Comparison of ENCODE assay signal across 12 mouse cellular contexts in genomic region chr4:102840062-102840798, GRCm38 (mm10).
A peak's percentile ranks its signal among the peaks of the same experiment; 100 is the strongest.
DNase-seq lines count a peak whose midpoint lies in the region; ATAC-seq lines count a peak whose summit lies in the region.
"Had no signal": no experiment of that assay in that cellular context is flagged by ENCODE, and none has a peak within 500 bp of the region (broad histone marks: within the 10 kb centered on the region; RNA-seq: fewer than 3 reads in every experiment).

No protein-coding gene starts in this region.

- H3K4me2 ChIP-seq in forebrain, embryonic 14.5 days (ENCODE audit: low read length), result no peak overlapping the region
- H3K4me2 ChIP-seq in forebrain, embryonic 12.5 days, result no peak overlapping the region
- H3K4me2 ChIP-seq in midbrain, embryonic 14.5 days (ENCODE audit: low read length), result no peak overlapping the region
- no peak overlapping the region for H3K4me2 ChIP-seq in midbrain, embryonic 15.5 days
- H3K4me2 ChIP-seq in liver, embryonic 12.5 days, result no peak overlapping the region
- no peak overlapping the region for H3K4me2 ChIP-seq in intestine, embryonic 16.5 days (ENCODE audit: low read depth, low read length)
- H3K4me2 ChIP-seq: limb, embryonic 15.5 days had no signal

- no peaks in the 10 kb centered on the region for H3K27me3 ChIP-seq in forebrain, embryonic 14.5 days (replicated peaks; ENCODE audit: control insufficient read depth, insufficient read depth, low read length)
- H3K27me3 ChIP-seq in forebrain, embryonic 12.5 days, result no peaks in the 10 kb centered on the region
- no peaks in the 10 kb centered on the region for H3K27me3 ChIP-seq in midbrain, embryonic 14.5 days (ENCODE audit: control insufficient read depth, insufficient read depth, low read length)
- no peaks in the 10 kb centered on the region for H3K27me3 ChIP-seq in midbrain, embryonic 15.5 days (replicated peaks)
- no peaks in the 10 kb centered on the region for H3K27me3 ChIP-seq in liver, embryonic 12.5 days (replicated peaks)
- no peaks in the 10 kb centered on the region for H3K27me3 ChIP-seq in intestine, embryonic 16.5 days (replicated peaks; ENCODE audit: control insufficient read depth, insufficient read depth, low read length)
- H3K27me3 ChIP-seq: limb, embryonic 15.5 days had no signal

- H3K4me1 ChIP-seq in forebrain, embryonic 14.5 days (ENCODE audit: control insufficient read depth, insufficient read depth, low read length), result peaks cover 10% of the 10 kb centered on the region; the same call in 1 of the 2 replicates
- H3K4me1 ChIP-seq in forebrain, embryonic 12.5 days, result no peaks in the 10 kb centered on the region
- peaks cover 8% of the 10 kb centered on the region; the same call in 1 of the 2 replicates for H3K4me1 ChIP-seq in midbrain, embryonic 14.5 days (ENCODE audit: control insufficient read depth, insufficient read depth, low read length)
- H3K4me1 ChIP-seq in midbrain, embryonic 15.5 days, result peaks cover 18% of the 10 kb centered on the region
- no peaks in the 10 kb centered on the region for H3K4me1 ChIP-seq in liver, embryonic 12.5 days
- no peaks in the 10 kb centered on the region for H3K4me1 ChIP-seq in intestine, embryonic 16.5 days (ENCODE audit: control insufficient read depth, insufficient read depth, low read length)
- H3K4me1 ChIP-seq: limb, embryonic 15.5 days had no signal

- DNase-seq in forebrain, embryonic 14.5 days (ENCODE audit: low spot score), result peak; percentile 16
- peak; percentile 44 for DNase-seq in midbrain, embryonic 14.5 days
- DNase-seq in spleen, adult 18-20 months, result no peak
- no peak for DNase-seq in testis, postnatal 14 days (ENCODE audit: low spot score)
- DNase-seq: heart, adult 2 months had no signal

- H3K9ac ChIP-seq in forebrain, embryonic 14.5 days (ENCODE audit: low read length), result no peak overlapping the region
- no peak overlapping the region for H3K9ac ChIP-seq in forebrain, embryonic 12.5 days
- H3K9ac ChIP-seq in midbrain, embryonic 14.5 days (replicated peaks; ENCODE audit: low read length), result no peak overlapping the region
- H3K9ac ChIP-seq in midbrain, embryonic 15.5 days, result no peak overlapping the region
- H3K9ac ChIP-seq in liver, embryonic 12.5 days, result no peak overlapping the region
- H3K9ac ChIP-seq in intestine, embryonic 16.5 days (ENCODE audit: low read depth, low read length), result no peak overlapping the region
- H3K9ac ChIP-seq: limb, embryonic 15.5 days had no signal

- WGBS in forebrain, embryonic 14.5 days, result 73% methylated on average over 7 of the region's 7 CpGs
- 87% methylated on average over 7 of the region's 7 CpGs for WGBS in forebrain, embryonic 12.5 days
- WGBS in midbrain, embryonic 14.5 days, result 79% methylated on average over 7 of the region's 7 CpGs
- WGBS in midbrain, embryonic 15.5 days, result 68% methylated on average over 7 of the region's 7 CpGs
- 62% methylated on average over 7 of the region's 7 CpGs for WGBS in liver, embryonic 12.5 days (ENCODE audit: insufficient replicate concordance)
- WGBS in intestine, embryonic 16.5 days, result 55% methylated on average over 7 of the region's 7 CpGs

- no peak overlapping the region; the same call in 1 of the 2 replicates for H3K27ac ChIP-seq in forebrain, embryonic 14.5 days (ENCODE audit: low read depth, low read length)
- H3K27ac ChIP-seq in forebrain, embryonic 12.5 days, result no peak overlapping the region
- no peak overlapping the region; the same call in 1 of the 2 replicates for H3K27ac ChIP-seq in midbrain, embryonic 14.5 days (replicated peaks; ENCODE audit: low read depth, low read length)
- H3K27ac ChIP-seq in midbrain, embryonic 15.5 days, result no peak overlapping the region
- H3K27ac ChIP-seq in liver, embryonic 12.5 days, result no peak overlapping the region
- no peak overlapping the region; the same call in 1 of the 2 replicates for H3K27ac ChIP-seq in intestine, embryonic 16.5 days (ENCODE audit: low read length)
- H3K27ac ChIP-seq: heart, adult 2 months; limb, embryonic 15.5 days had no signal

- no peak overlapping the region for H3K4me3 ChIP-seq in forebrain, embryonic 14.5 days (ENCODE audit: low read depth, low read length)
- H3K4me3 ChIP-seq in forebrain, embryonic 12.5 days (replicated peaks), result no peak overlapping the region
- no peak overlapping the region for H3K4me3 ChIP-seq in midbrain, embryonic 14.5 days (replicated peaks; ENCODE audit: low read depth, low read length)
- H3K4me3 ChIP-seq in midbrain, embryonic 15.5 days, result no peak overlapping the region
- H3K4me3 ChIP-seq in liver, embryonic 12.5 days, result no peak overlapping the region
- H3K4me3 ChIP-seq in intestine, embryonic 16.5 days (ENCODE audit: low read length), result no peak overlapping the region
- H3K4me3 ChIP-seq: heart, adult 2 months; limb, embryonic 15.5 days had no signal

- H3K36me3 ChIP-seq in forebrain, embryonic 14.5 days (ENCODE audit: control insufficient read depth, insufficient read depth, low read length), result no peaks in the 10 kb centered on the region
- 0 out of 2 replicates have a peak, but pooled peaks cover under 1% of the 10 kb centered on the region for H3K36me3 ChIP-seq in forebrain, embryonic 12.5 days (replicated peaks)
- no peaks in the 10 kb centered on the region for H3K36me3 ChIP-seq in midbrain, embryonic 14.5 days (ENCODE audit: control insufficient read depth, insufficient read depth, low read length)
- H3K36me3 ChIP-seq in midbrain, embryonic 15.5 days (replicated peaks), result no peaks in the 10 kb centered on the region; the same call in 1 of the 2 replicates
- H3K36me3 ChIP-seq in liver, embryonic 12.5 days, result no peaks in the 10 kb centered on the region
- H3K36me3 ChIP-seq in intestine, embryonic 16.5 days (ENCODE audit: control insufficient read depth, insufficient read depth, low read length), result no peaks in the 10 kb centered on the region
- H3K36me3 ChIP-seq: G1E; limb, embryonic 15.5 days had no signal

- no peaks in the 10 kb centered on the region for H3K9me3 ChIP-seq in forebrain, embryonic 14.5 days (replicated peaks; ENCODE audit: control insufficient read depth, low read length)
- H3K9me3 ChIP-seq in forebrain, embryonic 12.5 days, result no peaks in the 10 kb centered on the region
- H3K9me3 ChIP-seq in midbrain, embryonic 14.5 days (ENCODE audit: control insufficient read depth, low read length), result no peaks in the 10 kb centered on the region
- no peaks in the 10 kb centered on the region for H3K9me3 ChIP-seq in midbrain, embryonic 15.5 days
- H3K9me3 ChIP-seq in liver, embryonic 12.5 days (replicated peaks), result no peaks in the 10 kb centered on the region
- H3K9me3 ChIP-seq in intestine, embryonic 16.5 days (ENCODE audit: control insufficient read depth, low read length), result no peaks in the 10 kb centered on the region
- H3K9me3 ChIP-seq: limb, embryonic 15.5 days had no signal

- ATAC-seq in forebrain, embryonic 14.5 days, result peak; percentile 34; the same call in 1 of the 2 replicates
- no peak for ATAC-seq in forebrain, embryonic 12.5 days (ENCODE audit: low FRiP score)
- no peak for ATAC-seq in midbrain, embryonic 14.5 days (ENCODE audit: low FRiP score, low TSS enrichment)
- no peak for ATAC-seq in midbrain, embryonic 15.5 days (replicated peaks)
- ATAC-seq in liver, embryonic 12.5 days, result 0 out of 2 replicates have a peak, but pooled peaks have one; percentile 24
- ATAC-seq in intestine, embryonic 16.5 days, result no peak
- ATAC-seq: activated CD4-positive, CD25-positive, alpha-beta regulatory T cell, adult 4 months had no signal

Comparison
In these comparisons a context has a peak if more than half of its experiments do, and no peak if none do; other contexts are left out.
1. ATAC-seq: peak in forebrain, embryonic 14.5 days (single experiment) and liver, embryonic 12.5 days (single experiment); none in forebrain, embryonic 12.5 days (single experiment), midbrain, embryonic 14.5 days (single experiment), midbrain, embryonic 15.5 days (single experiment) and intestine, embryonic 16.5 days (single experiment).
2. DNase-seq: peak in forebrain, embryonic 14.5 days (single experiment) and midbrain, embryonic 14.5 days (single experiment); none in spleen, adult 18-20 months (0 of 2) and testis, postnatal 14 days (single experiment).